Mouse (Mus musculus) megakaryocyte, embryonic 14.5 days (primary cell): ENCODE data around the gene Rap1gds1.

Experiments
- FLI1 ChIP-seq: IDR thresholded peaks from 2 replicates; pipeline ENCODE4 v1.6.1; 2012; ENCODE audit warnings: low read length, inconsistent platforms, mixed read lengths
- GATA1 ChIP-seq: IDR thresholded peaks from 3 replicates; pipeline ENCODE4 v1.6.1; 2012; ENCODE audit warnings: mixed read lengths, low read length, inconsistent platforms, borderline replicate concordance

DNA sequence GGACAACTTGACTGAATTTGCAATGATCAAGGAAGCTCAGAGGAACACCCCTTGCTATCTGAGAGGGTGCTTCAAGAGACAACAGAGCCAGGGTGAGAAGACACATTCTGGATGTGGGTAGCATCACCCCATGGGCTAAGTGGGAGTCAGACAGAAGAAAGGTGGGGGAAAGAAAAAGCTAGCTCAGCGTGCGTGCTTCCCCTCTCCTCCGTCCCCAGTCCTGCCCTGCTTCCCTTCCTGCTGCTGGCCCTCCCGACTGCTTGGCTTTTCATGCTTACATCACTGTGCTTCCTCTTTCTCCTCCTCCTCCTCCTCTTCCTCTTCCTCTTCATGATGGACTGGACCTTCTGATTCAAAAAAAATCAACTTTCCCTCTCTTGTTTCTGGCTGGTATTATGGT is 33.1 kb downstream of the Rap1gds1 start:
- TF ChIP-seq GATA1: no peak
- TF ChIP-seq FLI1: no peak
